Mouse (Mus musculus): ENCODE data around the gene Msto1. TPM values are rescaled to one million over a fixed set of nuclear protein-coding genes. Genes with fewer than 3 reads are reported as not detected.
"Not testable (repeated sequence)": the region's sequence is repeated elsewhere in the genome, so short reads cannot be mapped to it uniquely, and the experiment has no call there.

Gene Msto1
- total and polyA plus RNA-seq, 3 experiments, result 59.7 to 70.7 (median 70.2) TPM

GRCm38 (mm10) chr3:88882536-88882935 is 31.3 kb downstream of the Msto1 start:
- H3K36me3 ChIP-seq (replicated peaks in 1 of 2; ENCODE audit: control insufficient read depth in 1 of 2, insufficient read depth in 1 of 2, low read length in 1 of 2); dilution Hi-C loops (cut with MboI; ENCODE audit: extremely low pct_ligation_motif_present, extremely low pct_unique_long_range_greater_than_20kb, low sequenced_read_pairs); H3K4me3 ChIP-seq (replicated peaks in 1 of 3; ENCODE audit: low read depth in 2 of 3, low read length in 2 of 3, poor library complexity in 1 of 3); H3K27ac ChIP-seq (ENCODE audit: insufficient read depth, low read depth); DNase-seq (ENCODE audit: extremely low read depth); H3K9ac ChIP-seq (ENCODE audit: insufficient read depth, low read depth); H3K27me3 ChIP-seq (replicated peaks); in situ Hi-C loops (cut with MboI; ENCODE audit: low pct_ligation_motif_present, low pct_unique_long_range_greater_than_20kb, low sequenced_read_pairs); H3K4me2 ChIP-seq (ENCODE audit: insufficient read depth, low read depth, poor library complexity, severe bottlenecking); H3K9me3 ChIP-seq (replicated peaks; ENCODE audit: low read length); H3K79me2 ChIP-seq (replicated peaks; ENCODE audit: control insufficient read depth, extremely low read depth, insufficient read depth, poor library complexity, severe bottlenecking); H3K4me1 ChIP-seq (ENCODE audit: control insufficient read depth in 1 of 2, insufficient read depth in 2 of 2): not testable (repeated sequence)

DNA sequence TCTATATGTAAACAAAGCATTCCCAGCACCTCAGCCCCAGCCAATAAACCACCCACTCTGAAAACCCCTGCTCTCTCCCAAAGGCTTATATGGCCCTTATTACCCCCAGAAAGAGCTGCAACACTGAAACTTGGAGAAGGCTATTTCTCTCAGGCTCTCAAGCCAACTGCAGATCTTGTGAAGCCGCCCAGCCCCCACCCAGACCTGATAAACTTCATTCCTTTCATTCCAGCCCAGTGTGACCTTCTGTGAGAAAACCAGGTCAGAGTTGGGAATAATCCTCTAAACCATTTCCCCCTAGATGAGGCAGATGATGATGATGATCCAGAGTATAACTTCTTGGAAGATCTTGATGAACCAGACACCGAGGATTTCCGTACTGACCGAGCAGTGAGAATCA is 45.4 kb downstream of the Msto1 start:
- H3K27ac ChIP-seq (ENCODE audit: insufficient read depth, low read depth); H3K79me2 ChIP-seq (replicated peaks; ENCODE audit: control insufficient read depth, extremely low read depth, insufficient read depth, poor library complexity, severe bottlenecking); H3K9ac ChIP-seq (ENCODE audit: insufficient read depth, low read depth); H3K4me3 ChIP-seq (replicated peaks in 1 of 3; ENCODE audit: low read depth in 2 of 3, low read length in 2 of 3, poor library complexity in 1 of 3); H3K4me2 ChIP-seq (ENCODE audit: insufficient read depth, low read depth, poor library complexity, severe bottlenecking); H3K27me3 ChIP-seq (replicated peaks); H3K4me1 ChIP-seq (ENCODE audit: control insufficient read depth in 1 of 2, insufficient read depth in 2 of 2); H3K9me3 ChIP-seq (replicated peaks; ENCODE audit: low read length); dilution Hi-C loops (cut with MboI; ENCODE audit: extremely low pct_ligation_motif_present, extremely low pct_unique_long_range_greater_than_20kb, low sequenced_read_pairs); DNase-seq (ENCODE audit: extremely low read depth): not testable (repeated sequence)
- H3K36me3 ChIP-seq (replicated peaks in 1 of 2; ENCODE audit: control insufficient read depth in 1 of 2, insufficient read depth in 1 of 2, low read length in 1 of 2), result peaks cover 17 to 24% of the 10 kb centered on the region in 2 experiments
- in situ Hi-C loops (cut with MboI; ENCODE audit: low pct_ligation_motif_present, low pct_unique_long_range_greater_than_20kb, low sequenced_read_pairs), result loop anchor here (25.0 kb wide), 1 partner anchor 181 kb away; the partner anchor contains the start of gene Khdc4

DNA sequence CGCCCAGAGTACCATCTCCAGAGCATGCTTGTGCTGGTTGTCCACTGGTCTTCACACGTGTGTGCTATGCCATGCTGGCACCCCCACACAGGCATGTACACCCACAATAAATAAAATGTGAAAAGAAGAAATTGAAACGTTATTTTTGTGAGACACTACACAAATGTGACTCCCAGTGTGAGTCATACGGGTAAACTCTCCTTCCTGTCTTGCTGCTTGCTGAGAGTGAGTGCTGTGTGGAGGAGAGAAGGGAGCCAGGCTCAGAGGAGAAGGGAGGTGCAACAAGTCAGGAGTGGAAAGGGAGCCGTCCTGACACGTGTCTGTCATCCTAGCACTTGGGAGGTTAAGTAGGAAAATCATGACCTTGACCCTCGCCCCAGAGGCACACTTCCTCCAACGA is 46.6 kb downstream of the Msto1 start:
- H3K27ac ChIP-seq (ENCODE audit: insufficient read depth, low read depth); H3K27me3 ChIP-seq (replicated peaks); H3K9ac ChIP-seq (ENCODE audit: insufficient read depth, low read depth); DNase-seq (ENCODE audit: extremely low read depth); H3K9me3 ChIP-seq (replicated peaks; ENCODE audit: low read length); H3K79me2 ChIP-seq (replicated peaks; ENCODE audit: control insufficient read depth, extremely low read depth, insufficient read depth, poor library complexity, severe bottlenecking); dilution Hi-C loops (cut with MboI; ENCODE audit: extremely low pct_ligation_motif_present, extremely low pct_unique_long_range_greater_than_20kb, low sequenced_read_pairs); H3K4me3 ChIP-seq (replicated peaks in 1 of 3; ENCODE audit: low read depth in 2 of 3, low read length in 2 of 3, poor library complexity in 1 of 3); H3K4me1 ChIP-seq (ENCODE audit: control insufficient read depth in 1 of 2, insufficient read depth in 2 of 2); H3K4me2 ChIP-seq (ENCODE audit: insufficient read depth, low read depth, poor library complexity, severe bottlenecking): not testable (repeated sequence)
- in situ Hi-C loops (cut with MboI; ENCODE audit: low pct_ligation_motif_present, low pct_unique_long_range_greater_than_20kb, low sequenced_read_pairs), result loop anchor here (25.0 kb wide), 1 partner anchor 180 kb away; the partner anchor contains the start of gene Khdc4
- peaks cover 25 to 37% of the 10 kb centered on the region in 2 experiments for H3K36me3 ChIP-seq (replicated peaks in 1 of 2; ENCODE audit: control insufficient read depth in 1 of 2, insufficient read depth in 1 of 2, low read length in 1 of 2)

GRCm38 (mm10) chr3:88866735-88867134 is 47.1 kb downstream of the Msto1 start:
- in situ Hi-C loops (cut with MboI; ENCODE audit: low pct_ligation_motif_present, low pct_unique_long_range_greater_than_20kb, low sequenced_read_pairs), result loop anchor here (25.0 kb wide), 1 partner anchor 179 kb away; the partner anchor contains the start of gene Khdc4
- dilution Hi-C loops (cut with MboI; ENCODE audit: extremely low pct_ligation_motif_present, extremely low pct_unique_long_range_greater_than_20kb, low sequenced_read_pairs); H3K27me3 ChIP-seq (replicated peaks): not testable (repeated sequence)

More at GRCm38 (mm10) chr3:88866735-88867134, 47.1 kb downstream of the Msto1 start:
- not testable (repeated sequence) for H3K4me3 ChIP-seq (replicated peaks in 1 of 3; ENCODE audit: low read depth in 2 of 3, low read length in 2 of 3, poor library complexity in 1 of 3); DNase-seq (ENCODE audit: extremely low read depth); H3K9me3 ChIP-seq (replicated peaks; ENCODE audit: low read length); H3K4me2 ChIP-seq (ENCODE audit: insufficient read depth, low read depth, poor library complexity, severe bottlenecking); H3K9ac ChIP-seq (ENCODE audit: insufficient read depth, low read depth); H3K4me1 ChIP-seq (ENCODE audit: control insufficient read depth in 1 of 2, insufficient read depth in 2 of 2); H3K27ac ChIP-seq (ENCODE audit: insufficient read depth, low read depth); H3K79me2 ChIP-seq (replicated peaks; ENCODE audit: control insufficient read depth, extremely low read depth, insufficient read depth, poor library complexity, severe bottlenecking)
- H3K36me3 ChIP-seq (replicated peaks in 1 of 2; ENCODE audit: control insufficient read depth in 1 of 2, insufficient read depth in 1 of 2, low read length in 1 of 2), result peaks cover 28 to 41% of the 10 kb centered on the region in 2 experiments
